Mouse (Mus musculus): ENCODE data around the gene Gm49711. TPM values are rescaled to one million over a fixed set of nuclear protein-coding genes. Genes with fewer than 3 reads are reported as not detected.
"Not testable (repeated sequence)": the region's sequence is repeated elsewhere in the genome, so short reads cannot be mapped to it uniquely, and the experiment has no call there.

Gm49711 gene
- polyA plus RNA-seq, 1 experiment from 2014 or later, result 0.86 TPM

GRCm38 (mm10) chr16:92195094-92195493, 137.0 kb downstream of the Gm49711 start:
- no peak overlapping the region for H3K4me2 ChIP-seq (ENCODE audit: low read depth, low read length)
- no peaks in the 10 kb centered on the region for H3K36me3 ChIP-seq (ENCODE audit: control insufficient read depth, insufficient read depth, low read length)
- ATAC-seq (ENCODE audit: low read depth) (no peak), DNase-seq (ENCODE audit: low spot score) (no peak)
- H3K4me1 ChIP-seq (ENCODE audit: control insufficient read depth, insufficient read depth, low read length), result no peaks in the 10 kb centered on the region
- no peak overlapping the region for H3K9ac ChIP-seq (ENCODE audit: low read depth, low read length)
- H3K9me3 ChIP-seq (ENCODE audit: control insufficient read depth, low read length), result no peaks in the 10 kb centered on the region
- H3K27me3 ChIP-seq (replicated peaks; ENCODE audit: control insufficient read depth, insufficient read depth, low read length), result no peaks in the 10 kb centered on the region
- H3K4me3 ChIP-seq (ENCODE audit: low read depth, low read length), result no peak overlapping the region
- no peak overlapping the region for H3K27ac ChIP-seq (replicated peaks; ENCODE audit: low read depth, low read length)
- WGBS, result 64% methylated on average over 6 of the region's 6 CpGs

GRCm38 (mm10) chr16:92196741-92197331, 138.7 kb downstream of the Gm49711 start:
- Histone ChIP-seq H3K36me3 (ENCODE audit: control insufficient read depth, insufficient read depth, low read length) (no peaks in the 10 kb centered on the region), H3K9ac (ENCODE audit: low read depth, low read length) (no peak overlapping the region), H3K4me1 (ENCODE audit: control insufficient read depth, insufficient read depth, low read length) (no peaks in the 10 kb centered on the region), H3K27me3 (replicated peaks; ENCODE audit: control insufficient read depth, insufficient read depth, low read length) (no peaks in the 10 kb centered on the region), H3K27ac (replicated peaks; ENCODE audit: low read depth, low read length) (no peak overlapping the region), H3K4me2 (ENCODE audit: low read depth, low read length) (no peak overlapping the region), H3K9me3 (ENCODE audit: control insufficient read depth, low read length) (no peaks in the 10 kb centered on the region), H3K4me3 (ENCODE audit: low read depth, low read length) (no peak overlapping the region)
- DNase-seq (ENCODE audit: low spot score) (peak; percentile 34), ATAC-seq (ENCODE audit: low read depth) (no peak)
- WGBS, result 71% methylated on average over 8 of the region's 8 CpGs

GRCm38 (mm10) chr16:92200615-92201014, 142.5 kb downstream of the Gm49711 start:
- Histone ChIP-seq H3K9me3 (ENCODE audit: control insufficient read depth, low read length) (no peaks in the 10 kb centered on the region), H3K4me2 (ENCODE audit: low read depth, low read length) (no peak overlapping the region), H3K36me3 (ENCODE audit: control insufficient read depth, insufficient read depth, low read length) (no peaks in the 10 kb centered on the region), H3K9ac (ENCODE audit: low read depth, low read length) (no peak overlapping the region), H3K27me3 (replicated peaks; ENCODE audit: control insufficient read depth, insufficient read depth, low read length) (no peaks in the 10 kb centered on the region), H3K27ac (replicated peaks; ENCODE audit: low read depth, low read length) (no peak overlapping the region), H3K4me1 (ENCODE audit: control insufficient read depth, insufficient read depth, low read length) (no peaks in the 10 kb centered on the region), H3K4me3 (ENCODE audit: low read depth, low read length) (no peak overlapping the region)
- DNase-seq (ENCODE audit: low spot score) (no peak), ATAC-seq (ENCODE audit: low read depth) (no peak)
- 57% methylated on average over 7 of the region's 7 CpGs for WGBS

GRCm38 (mm10) chr16:92203599-92203998, 145.5 kb downstream of the Gm49711 start:
- Histone ChIP-seq H3K4me2 (ENCODE audit: low read depth, low read length) (no peak overlapping the region), H3K27ac (replicated peaks; ENCODE audit: low read depth, low read length) (no peak overlapping the region), H3K4me3 (ENCODE audit: low read depth, low read length) (no peak overlapping the region), H3K36me3 (ENCODE audit: control insufficient read depth, insufficient read depth, low read length) (no peaks in the 10 kb centered on the region), H3K4me1 (ENCODE audit: control insufficient read depth, insufficient read depth, low read length) (no peaks in the 10 kb centered on the region), H3K27me3 (replicated peaks; ENCODE audit: control insufficient read depth, insufficient read depth, low read length) (no peaks in the 10 kb centered on the region), H3K9me3 (ENCODE audit: control insufficient read depth, low read length) (no peaks in the 10 kb centered on the region), H3K9ac (ENCODE audit: low read depth, low read length) (no peak overlapping the region)
- no peak for ATAC-seq (ENCODE audit: low read depth)
- no peak for DNase-seq (ENCODE audit: low spot score)
- WGBS, result 81% methylated on average over 8 of the region's 8 CpGs

GRCm38 (mm10) chr16:92209291-92209781, 151.2 kb downstream of the Gm49711 start:
- no peaks in the 10 kb centered on the region for H3K4me1 ChIP-seq (ENCODE audit: control insufficient read depth, insufficient read depth, low read length)
- no peak overlapping the region for H3K4me2 ChIP-seq (ENCODE audit: low read depth, low read length)
- 50% methylated on average over 5 of the region's 5 CpGs for whole genome bisulfite sequencing
- H3K36me3 ChIP-seq (ENCODE audit: control insufficient read depth, insufficient read depth, low read length), result no peaks in the 10 kb centered on the region
- H3K27ac ChIP-seq (replicated peaks; ENCODE audit: low read depth, low read length), result no peak overlapping the region
- H3K9me3 ChIP-seq (ENCODE audit: control insufficient read depth, low read length), result no peaks in the 10 kb centered on the region
- no peaks in the 10 kb centered on the region for H3K27me3 ChIP-seq (replicated peaks; ENCODE audit: control insufficient read depth, insufficient read depth, low read length)
- H3K4me3 ChIP-seq (ENCODE audit: low read depth, low read length), result no peak overlapping the region
- ATAC-seq (ENCODE audit: low read depth), result peak; percentile 53; the same call in 1 of the 2 replicates
- DNase-seq (ENCODE audit: low spot score), result peak; percentile 92
- no peak overlapping the region for H3K9ac ChIP-seq (ENCODE audit: low read depth, low read length)

- not testable (repeated sequence) for H3K4me2 ChIP-seq (ENCODE audit: low read depth, low read length); H3K4me3 ChIP-seq (ENCODE audit: low read depth, low read length); DNase-seq (ENCODE audit: low spot score); H3K9ac ChIP-seq (ENCODE audit: low read depth, low read length); H3K4me1 ChIP-seq (ENCODE audit: control insufficient read depth, insufficient read depth, low read length); H3K36me3 ChIP-seq (ENCODE audit: control insufficient read depth, insufficient read depth, low read length); ATAC-seq (ENCODE audit: low read depth); H3K9me3 ChIP-seq (ENCODE audit: control insufficient read depth, low read length); H3K27ac ChIP-seq (replicated peaks; ENCODE audit: low read depth, low read length); H3K27me3 ChIP-seq (replicated peaks; ENCODE audit: control insufficient read depth, insufficient read depth, low read length)
- 85% methylated on average over 5 of the region's 5 CpGs for WGBS
Measured at GRCm38 (mm10) chr16:92210316-92210715, 152.2 kb downstream of the Gm49711 start.

- not testable (repeated sequence) for H3K36me3 ChIP-seq (ENCODE audit: control insufficient read depth, insufficient read depth, low read length); H3K9ac ChIP-seq (ENCODE audit: low read depth, low read length); DNase-seq (ENCODE audit: low spot score); H3K27ac ChIP-seq (replicated peaks; ENCODE audit: low read depth, low read length); ATAC-seq (ENCODE audit: low read depth); H3K27me3 ChIP-seq (replicated peaks; ENCODE audit: control insufficient read depth, insufficient read depth, low read length); H3K9me3 ChIP-seq (ENCODE audit: control insufficient read depth, low read length); H3K4me3 ChIP-seq (ENCODE audit: low read depth, low read length); H3K4me2 ChIP-seq (ENCODE audit: low read depth, low read length)
- 65% methylated on average over 1 of the region's 1 CpGs for WGBS
- H3K4me1 ChIP-seq (ENCODE audit: control insufficient read depth, insufficient read depth, low read length), result peaks cover 17% of the 10 kb centered on the region
Measured at GRCm38 (mm10) chr16:92213911-92214310, 155.8 kb downstream of the Gm49711 start.

- ATAC-seq (ENCODE audit: low read depth) (no peak), DNase-seq (ENCODE audit: low spot score) (peak; percentile 13)
- no peak overlapping the region for H3K4me2 ChIP-seq (ENCODE audit: low read depth, low read length)
- 27% methylated on average over 8 of the region's 8 CpGs for WGBS
- peaks cover 17% of the 10 kb centered on the region for H3K4me1 ChIP-seq (ENCODE audit: control insufficient read depth, insufficient read depth, low read length)
- no peak overlapping the region for H3K27ac ChIP-seq (replicated peaks; ENCODE audit: low read depth, low read length)
- H3K9ac ChIP-seq (ENCODE audit: low read depth, low read length), result no peak overlapping the region
- no peaks in the 10 kb centered on the region for H3K9me3 ChIP-seq (ENCODE audit: control insufficient read depth, low read length)
- H3K36me3 ChIP-seq (ENCODE audit: control insufficient read depth, insufficient read depth, low read length), result no peaks in the 10 kb centered on the region
- H3K4me3 ChIP-seq (ENCODE audit: low read depth, low read length), result no peak overlapping the region
- no peaks in the 10 kb centered on the region for H3K27me3 ChIP-seq (replicated peaks; ENCODE audit: control insufficient read depth, insufficient read depth, low read length)
Measured at GRCm38 (mm10) chr16:92215599-92216390, 157.7 kb downstream of the Gm49711 start.

All from embryonic facial prominence, embryonic 14.5 days (tissue).